ENCODE assay signal across 8 mouse cellular contexts in the genomic region with DNA sequence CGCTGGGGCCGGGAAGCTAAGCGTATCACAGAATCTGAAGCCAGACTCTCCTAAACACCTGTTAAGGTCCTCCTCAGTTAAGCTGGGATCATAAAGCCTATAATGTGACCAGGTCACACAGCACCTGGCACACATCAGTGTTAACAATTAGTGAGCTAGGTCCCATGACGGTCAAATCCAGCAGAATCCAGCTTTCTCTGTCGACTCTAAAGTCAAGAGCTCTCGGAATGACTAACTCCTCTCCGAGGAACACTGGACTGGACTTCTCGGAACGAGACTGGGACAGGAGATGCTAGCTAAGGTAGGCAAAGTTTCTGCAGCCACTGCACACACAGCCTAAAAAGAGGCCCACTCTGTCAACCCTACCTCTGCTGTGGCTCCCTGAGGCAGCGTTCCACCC. TPM values are rescaled to one million over a fixed set of nuclear protein-coding genes. Genes with fewer than 3 reads are reported as not detected.
A peak's percentile ranks its signal among the peaks of the same experiment; 100 is the strongest.
DNase-seq lines count a peak whose midpoint lies in the region; ATAC-seq and TF ChIP-seq lines count a peak whose summit lies in the region.

No protein-coding gene starts in this region.

- DNase-seq in lung, adult 2 months, result no peak
- no peak for DNase-seq in limb, embryonic 14.5 days (ENCODE audit: low spot score)
- no peak for DNase-seq in frontal cortex, adult 2 months (ENCODE audit: extremely low spot score in 1 of 2, low spot score in 1 of 2)
- no peak for DNase-seq in testis, postnatal 10 days (ENCODE audit: low spot score)
- no peak for DNase-seq in left cerebral cortex, postnatal 14 days (ENCODE audit: low spot score in 2 of 2)
- DNase-seq in ovary, postnatal 14 days (ENCODE audit: low spot score), result no peak

- intact Hi-C loops in left cerebral cortex, postnatal 14 days (cut with DNase I), result loop anchor here (5.0 kb wide), 2 partner anchors 35 to 90 kb away; no protein-coding TSS in a partner anchor

- peak overlapping the region; percentile 90 for H3K4me2 ChIP-seq in lung, embryonic 15.5 days
- peak overlapping the region; percentile 71 for H3K4me2 ChIP-seq in hindbrain, embryonic 15.5 days
- peak overlapping the region; percentile 77 for H3K4me2 ChIP-seq in limb, embryonic 14.5 days (replicated peaks; ENCODE audit: low read depth, low read length, severe bottlenecking)

- H3K36me3 ChIP-seq in lung, embryonic 15.5 days, result no peaks in the 10 kb centered on the region
- no peaks in the 10 kb centered on the region for H3K36me3 ChIP-seq in hindbrain, embryonic 15.5 days
- H3K36me3 ChIP-seq in limb, embryonic 14.5 days (ENCODE audit: control insufficient read depth, insufficient read depth, low read length), result no peaks in the 10 kb centered on the region

- no peak overlapping the region for H3K27ac ChIP-seq in lung, embryonic 15.5 days
- peak overlapping the region; percentile 95 for H3K27ac ChIP-seq in hindbrain, embryonic 15.5 days (replicated peaks)
- no peak overlapping the region for H3K27ac ChIP-seq in limb, embryonic 14.5 days (replicated peaks; ENCODE audit: low read depth, low read length)

- no peaks in the 10 kb centered on the region for H3K27me3 ChIP-seq in lung, embryonic 15.5 days
- no peaks in the 10 kb centered on the region for H3K27me3 ChIP-seq in hindbrain, embryonic 15.5 days
- H3K27me3 ChIP-seq in limb, embryonic 14.5 days (ENCODE audit: control insufficient read depth, insufficient read depth, low read length), result no peaks in the 10 kb centered on the region

- no peak for TF ChIP-seq POLR2A in lung, adult 2 months (IDR thresholded peaks at IDR 0.05; ENCODE audit: borderline replicate concordance, extremely low read depth, low read depth, low read length)
- no peak for TF ChIP-seq POLR2A in limb, embryonic 14.5 days (IDR thresholded peaks at IDR 0.05; ENCODE audit: borderline replicate concordance, extremely low read depth, insufficient read depth, insufficient read length)

- 62% methylated on average over 10 of the region's 10 CpGs for WGBS in lung, embryonic 15.5 days
- WGBS in lung, adult 2 months, result 79% methylated on average over 10 of the region's 10 CpGs
- 47% methylated on average over 10 of the region's 10 CpGs for WGBS in hindbrain, embryonic 15.5 days
- 41% methylated on average over 10 of the region's 10 CpGs for WGBS in limb, embryonic 14.5 days

- ATAC-seq in lung, embryonic 15.5 days (ENCODE audit: borderline replicate concordance, extremely low read depth, low FRiP score, low TSS enrichment), result no peak
- no peak for ATAC-seq in hindbrain, embryonic 15.5 days (ENCODE audit: low FRiP score, low read depth)
- ATAC-seq in limb, embryonic 14.5 days (ENCODE audit: low FRiP score, low read depth), result no peak

- H3K4me3 ChIP-seq in lung, embryonic 15.5 days, result no peak overlapping the region
- no peak overlapping the region for H3K4me3 ChIP-seq in lung, adult 2 months (replicated peaks; ENCODE audit: extremely low read depth, low read depth, low read length)
- H3K4me3 ChIP-seq in hindbrain, embryonic 15.5 days, result peak overlapping the region; percentile 74
- peak overlapping the region; percentile 84 for H3K4me3 ChIP-seq in limb, embryonic 14.5 days (replicated peaks; ENCODE audit: low read length)

- no peaks in the 10 kb centered on the region for H3K9me3 ChIP-seq in lung, embryonic 15.5 days
- H3K9me3 ChIP-seq in hindbrain, embryonic 15.5 days, result no peaks in the 10 kb centered on the region
- H3K9me3 ChIP-seq in limb, embryonic 14.5 days (ENCODE audit: control insufficient read depth, low read length), result no peaks in the 10 kb centered on the region

- no peak for TF ChIP-seq CTCF in lung, adult 2 months (IDR thresholded peaks at IDR 0.05; ENCODE audit: insufficient read depth, low read length)

- H3K4me1 ChIP-seq in lung, embryonic 15.5 days, result peaks cover 27% of the 10 kb centered on the region
- H3K4me1 ChIP-seq in lung, adult 2 months (ENCODE audit: control insufficient read depth, insufficient read depth, low read length), result peaks cover 6% of the 10 kb centered on the region; the same call in 1 of the 2 replicates
- H3K4me1 ChIP-seq in hindbrain, embryonic 15.5 days (replicated peaks), result peaks cover 53% of the 10 kb centered on the region
- peaks cover 29% of the 10 kb centered on the region for H3K4me1 ChIP-seq in limb, embryonic 14.5 days (ENCODE audit: control insufficient read depth, insufficient read depth, low read length)

- H3K9ac ChIP-seq in lung, embryonic 15.5 days, result no peak overlapping the region
- peak overlapping the region; percentile 92 for H3K9ac ChIP-seq in hindbrain, embryonic 15.5 days
- peak overlapping the region; percentile 95 for H3K9ac ChIP-seq in limb, embryonic 14.5 days (ENCODE audit: low read depth, low read length, severe bottlenecking)

RNA-seq across cellular contexts. Expression of a gene that starts 1.7 kb away (rescaled TPM):
- polyA plus RNA-seq in lung, embryonic 15.5 days (2015; fragmentation: Nextera tagmentation; extraction: Ambion mirVana), result 2.9 and 3.4 TPM in 2 replicates
- 6.0 and 7.1 TPM in 2 replicates for polyA plus RNA-seq in lung, adult 2 months (2012; rRNA removed)
- polyA plus RNA-seq in hindbrain, embryonic 15.5 days (2015; fragmentation: Nextera tagmentation; extraction: Ambion mirVana), result 15.2 and 16.9 TPM in 2 replicates
- 14.2 and 18.9 TPM in 2 replicates for polyA plus RNA-seq in limb, embryonic 14.5 days (2012; rRNA removed)
- polyA plus RNA-seq in limb, embryonic 14.5 days (2014; fragmentation: Nextera tagmentation; extraction: Ambion mirVana), result 7.3 and 9.6 TPM in 2 replicates
- 17.9 and 19.2 TPM in 2 replicates for polyA plus RNA-seq in frontal cortex, adult 2 months (2012; rRNA removed)
- total RNA-seq in left cerebral cortex, postnatal 14 days (2021), result 10 to 100 TPM; 35.3 to 39.1 TPM

RNA-seq across cellular contexts. Expression of a gene that starts 46.9 kb away (rescaled TPM):
- 9.3 and 9.5 TPM in 2 replicates for polyA plus RNA-seq in lung, embryonic 15.5 days (2015; fragmentation: Nextera tagmentation; extraction: Ambion mirVana)
- polyA plus RNA-seq in lung, adult 2 months (2012; rRNA removed), result 3.2 and 4.4 TPM in 2 replicates
- polyA plus RNA-seq in hindbrain, embryonic 15.5 days (2015; fragmentation: Nextera tagmentation; extraction: Ambion mirVana), result 7.4 and 7.8 TPM in 2 replicates
- 44.3 and 62.0 TPM in 2 replicates for polyA plus RNA-seq in limb, embryonic 14.5 days (2012; rRNA removed)
- 14.6 and 16.3 TPM in 2 replicates for polyA plus RNA-seq in limb, embryonic 14.5 days (2014; fragmentation: Nextera tagmentation; extraction: Ambion mirVana)
- 4.0 and 4.2 TPM in 2 replicates for polyA plus RNA-seq in frontal cortex, adult 2 months (2012; rRNA removed)
- 1 to 10 TPM; 2.4 to 2.6 TPM for total RNA-seq in left cerebral cortex, postnatal 14 days (2021)

Comparison
In these comparisons a context has a peak if more than half of its experiments do, and no peak if none do; other contexts are left out.
1. H3K4me3 ChIP-seq: peak in hindbrain, embryonic 15.5 days (single experiment) and limb, embryonic 14.5 days (single experiment); none in lung, embryonic 15.5 days (single experiment) and lung, adult 2 months (single experiment).
2. Peak in every context shown above with its lines, with median percentiles within 50 percentile points of each other: H3K4me2 ChIP-seq.